Mouse (Mus musculus) forebrain, embryonic 15.5 days (tissue): ENCODE measurements around the gene Ntn3. TPM values are rescaled to one million over a fixed set of nuclear protein-coding genes. Genes with fewer than 3 reads are reported as not detected.

Experiments
- ATAC-seq: fragments of 200-750 bp; cut with Nextera tagmentation; replicated peaks from 2 replicates; pipeline ENCODE4 v1.8.0; 2017; ENCODE audit warnings: mild to moderate bottlenecking, moderate TSS enrichment, moderate library complexity
- H3K27ac ChIP-seq: fragments of 300-500 bp; sonication (generic); replicated peaks from 2 replicates; pipeline ENCODE4 v1.5.1; 2015; ENCODE audit warnings: mild to moderate bottlenecking, inconsistent platforms
- H3K27me3 ChIP-seq: fragments of 300-500 bp; sonication (generic); 2 replicates; pipeline ENCODE4 v1.6.1; 2015; ENCODE audit warnings: inconsistent platforms
- H3K36me3 ChIP-seq: fragments of 300-500 bp; sonication (generic); 2 replicates; pipeline ENCODE4 v1.6.1; 2015; ENCODE audit warnings: mild to moderate bottlenecking, inconsistent platforms
- H3K4me1 ChIP-seq: fragments of 300-500 bp; sonication (generic); 2 replicates; pipeline ENCODE4 v1.6.1; 2015; ENCODE audit warnings: inconsistent platforms
- H3K4me2 ChIP-seq: fragments of 300-500 bp; sonication (generic); replicated peaks from 2 replicates; pipeline ENCODE4 v1.6.1; 2015; ENCODE audit warnings: mild to moderate bottlenecking, inconsistent platforms
- H3K4me3 ChIP-seq: fragments of 300-500 bp; sonication (generic); 2 replicates; pipeline ENCODE4 v1.5.1; 2015; ENCODE audit warnings: mild to moderate bottlenecking, inconsistent platforms
- H3K9ac ChIP-seq: fragments of 300-500 bp; sonication (generic); replicated peaks from 2 replicates; pipeline ENCODE4 v1.6.1; 2015; ENCODE audit warnings: mild to moderate bottlenecking, inconsistent platforms
- H3K9me3 ChIP-seq: fragments of 300-500 bp; sonication (generic); 2 replicates; pipeline ENCODE4 v1.6.1; 2016; ENCODE audit warnings: inconsistent platforms
- WGBS: fragments of 180-500 bp; shearing (Covaris S2); methylation state at CpG from one replicate; pipeline ENCODE4 v1.1.7; 2015; ENCODE audit warnings: mixed read lengths; 5-methylcytosine and 5-hydroxymethylcytosine counted together
- polyA plus RNA-seq: library from polyadenylated mRNA; unstranded; fragments of >200 nt; fragmentation: Nextera tagmentation; extraction: Ambion mirVana; gene quantifications from 2 replicates; pipeline ENCODE4 v1.2.1, GENCODE M21; 2015

Gene Ntn3
- polyA plus RNA-seq, 1 experiment from 2014 or later: 5.2 TPM

DNA sequence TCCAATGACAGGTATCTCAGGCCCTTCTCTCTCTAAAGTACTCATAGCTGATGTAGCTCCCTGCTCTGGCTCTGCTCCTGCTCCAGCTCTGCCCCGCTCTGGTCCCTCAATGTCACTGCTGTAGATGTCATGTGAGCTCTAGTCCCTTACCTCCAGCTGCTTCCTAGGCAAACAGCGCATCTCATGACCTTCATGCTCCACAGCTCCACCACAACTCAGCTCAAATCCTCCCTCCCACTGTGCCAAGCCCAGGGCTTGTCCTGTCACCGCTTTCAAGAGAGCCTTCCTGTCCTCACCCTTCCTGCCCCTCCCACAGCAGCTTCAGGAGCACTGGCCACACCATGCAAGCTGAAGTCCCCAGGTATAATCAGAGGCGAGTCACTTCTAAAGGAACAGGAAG lies 9.6 kb downstream of the Ntn3 start:
- Histone ChIP-seq H3K4me3 (no peak overlapping the region), H3K4me1 (peaks cover 29% of the 10 kb centered on the region), H3K4me2 (no peak overlapping the region), H3K9ac (no peak overlapping the region), H3K27me3 (no peaks in the 10 kb centered on the region), H3K36me3 (no peaks in the 10 kb centered on the region), H3K9me3 (no peaks in the 10 kb centered on the region), H3K27ac (peak overlapping the region; percentile 74; the same call in 1 of the 2 replicates)
- WGBS: 86% methylated on average over 4 of the region's 4 CpGs
- no peak; the same call in 1 of the 2 replicates for ATAC-seq

DNA sequence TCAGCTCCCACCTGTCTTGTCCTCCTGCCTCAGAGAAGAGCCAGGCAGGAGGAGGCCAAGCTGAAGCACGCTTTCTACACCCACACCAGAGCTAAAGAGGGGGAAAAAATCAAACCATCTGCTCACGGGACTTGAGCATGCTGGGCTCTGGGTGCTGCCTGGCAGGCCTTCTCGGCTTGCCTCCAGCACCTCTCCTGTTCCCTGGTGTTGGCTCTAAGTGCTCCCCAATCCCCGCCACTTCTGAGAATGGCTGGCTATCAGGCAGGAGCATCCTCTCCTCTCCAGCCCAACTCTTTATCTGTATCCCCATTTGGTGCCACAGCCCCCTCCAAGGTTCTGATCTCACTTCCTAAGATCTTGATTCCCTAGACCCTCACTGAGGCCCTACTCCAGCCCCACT lies 10.1 kb downstream of the Ntn3 start:
- peaks cover 24% of the 10 kb centered on the region for H3K4me1 ChIP-seq
- H3K27ac ChIP-seq: peak overlapping the region; percentile 74
- no peak overlapping the region for H3K4me2 ChIP-seq
- no peaks in the 10 kb centered on the region for H3K9me3 ChIP-seq
- ATAC-seq: 0 out of 2 replicates have a peak, but pooled peaks have one; percentile 42
- H3K9ac ChIP-seq: no peak overlapping the region
- H3K36me3 ChIP-seq: no peaks in the 10 kb centered on the region
- H3K4me3 ChIP-seq: no peak overlapping the region
- 71% methylated on average over 4 of the region's 4 CpGs for WGBS
- no peaks in the 10 kb centered on the region for H3K27me3 ChIP-seq

DNA sequence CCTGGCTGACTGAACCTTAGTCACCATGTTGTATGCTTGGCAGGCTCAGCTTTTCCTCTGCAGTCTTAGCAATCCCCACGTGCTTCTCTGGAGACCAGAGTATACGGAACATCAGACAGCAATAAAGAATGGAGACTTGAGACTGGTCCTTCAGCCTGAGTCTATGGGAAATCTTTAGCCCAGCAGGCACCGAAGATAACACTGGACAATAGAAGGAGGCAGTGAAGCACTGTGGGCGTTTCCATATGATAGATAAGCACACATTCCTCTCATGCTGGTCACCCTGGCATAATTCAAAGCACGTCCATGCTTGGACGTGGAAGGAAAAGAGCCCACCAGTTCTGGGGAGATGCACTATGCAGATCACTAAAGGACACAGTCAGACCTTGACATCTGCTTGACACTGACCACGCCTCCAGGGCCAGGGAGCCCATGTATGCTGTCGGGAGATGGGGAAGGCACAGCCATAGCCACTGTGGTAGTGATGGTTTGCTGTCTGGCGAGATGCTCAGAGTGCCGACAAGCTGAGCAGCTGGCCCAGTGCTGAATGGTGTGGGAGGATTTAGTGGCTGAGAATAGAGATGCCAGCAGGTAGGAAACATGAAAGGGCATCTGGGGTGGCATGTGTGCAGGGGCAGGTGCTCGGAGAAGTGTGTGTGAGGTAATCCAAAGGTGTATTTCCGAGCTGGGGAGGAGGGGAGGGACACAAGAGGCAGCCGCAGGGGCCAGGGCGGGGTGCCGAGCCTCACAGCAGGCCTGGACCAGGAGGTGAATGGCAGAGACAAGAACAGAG lies 12.1 kb downstream of the Ntn3 start:
- Histone ChIP-seq H3K4me2 (no peak overlapping the region), H3K4me3 (no peak overlapping the region), H3K27me3 (no peaks in the 10 kb centered on the region), H3K27ac (no peak overlapping the region), H3K9ac (no peak overlapping the region), H3K36me3 (no peaks in the 10 kb centered on the region), H3K9me3 (no peaks in the 10 kb centered on the region), H3K4me1 (0 out of 2 replicates have a peak, but pooled peaks cover 8% of the 10 kb centered on the region)
- ATAC-seq: no peak
- 70% methylated on average over 15 of the region's 15 CpGs for WGBS

DNA sequence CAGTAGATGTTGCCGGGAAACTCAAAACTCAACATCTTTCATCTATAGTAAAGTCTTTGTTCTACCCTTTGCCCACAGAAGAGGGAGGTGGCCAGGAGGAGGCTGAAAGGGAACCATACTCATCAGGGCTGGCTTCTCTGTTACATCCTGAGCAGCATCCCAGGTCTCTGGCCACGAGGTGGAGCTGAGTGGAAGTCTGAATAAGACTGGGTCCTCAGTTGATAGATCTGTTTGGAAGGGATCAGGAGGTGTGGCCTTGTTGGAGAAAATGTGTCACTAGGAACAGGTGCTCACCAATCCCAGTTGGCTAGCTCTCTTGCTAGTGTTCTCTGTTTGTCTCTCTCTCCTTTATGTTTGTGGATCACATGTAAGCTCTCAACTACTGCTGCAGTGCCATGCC lies 14.0 kb downstream of the Ntn3 start:
- no peak for ATAC-seq
- Histone ChIP-seq H3K36me3 (no peaks in the 10 kb centered on the region), H3K27ac (no peak overlapping the region), H3K9ac (no peak overlapping the region), H3K4me1 (0 out of 2 replicates have a peak, but pooled peaks cover under 1% of the 10 kb centered on the region), H3K27me3 (no peaks in the 10 kb centered on the region), H3K4me2 (no peak overlapping the region), H3K4me3 (no peak overlapping the region), H3K9me3 (no peaks in the 10 kb centered on the region)
- whole genome bisulfite sequencing: 68% methylated on average over 2 of the region's 2 CpGs

DNA sequence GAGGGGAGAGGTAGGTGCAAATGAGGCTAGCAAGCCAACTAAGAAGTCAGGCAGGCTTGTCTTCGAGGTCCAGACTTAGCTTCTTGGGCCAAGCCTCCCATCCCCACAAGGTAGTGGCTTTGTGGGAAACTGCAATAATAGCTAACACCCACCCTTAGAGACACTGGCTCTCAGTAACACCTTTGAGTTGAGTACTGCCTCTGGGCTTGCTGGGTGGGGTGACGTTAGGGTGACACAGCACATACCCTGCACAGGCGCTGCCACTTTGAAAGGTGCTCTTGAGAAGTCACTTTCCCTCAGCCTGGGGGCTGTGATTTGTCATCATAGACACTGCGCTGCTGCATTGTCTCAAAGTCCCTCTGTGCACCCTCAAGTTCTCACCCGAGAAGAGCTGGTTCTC lies 15.6 kb downstream of the Ntn3 start:
- ATAC-seq: no peak
- Histone ChIP-seq H3K36me3 (no peaks in the 10 kb centered on the region), H3K9ac (no peak overlapping the region), H3K27me3 (no peaks in the 10 kb centered on the region), H3K4me1 (no peaks in the 10 kb centered on the region), H3K9me3 (no peaks in the 10 kb centered on the region), H3K4me2 (no peak overlapping the region), H3K27ac (no peak overlapping the region), H3K4me3 (no peak overlapping the region)
- WGBS: 87% methylated on average over 5 of the region's 5 CpGs

DNA sequence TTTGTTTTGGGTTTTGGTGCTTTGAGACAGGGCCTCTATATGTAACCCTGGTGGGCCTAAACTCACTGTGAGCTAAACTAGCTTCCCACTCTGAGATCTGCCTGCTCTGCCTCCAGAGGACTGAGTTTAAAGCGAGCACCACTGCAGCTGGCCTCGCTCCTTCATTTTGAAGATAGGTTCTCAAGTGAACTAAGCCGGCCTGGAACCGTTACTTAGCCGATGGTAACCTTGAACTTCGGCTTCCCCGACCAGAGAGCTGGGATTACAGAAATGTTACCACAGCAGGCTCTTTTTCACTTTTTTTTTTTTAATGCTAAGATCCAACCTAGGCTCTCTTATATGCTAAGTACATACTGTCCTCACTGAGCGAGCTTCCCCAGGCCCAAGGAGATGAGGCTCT lies 16.1 kb downstream of the Ntn3 start:
- Histone ChIP-seq H3K36me3 (no peaks in the 10 kb centered on the region), H3K27ac (no peak overlapping the region), H3K4me1 (no peaks in the 10 kb centered on the region), H3K9ac (no peak overlapping the region), H3K27me3 (no peaks in the 10 kb centered on the region), H3K4me2 (no peak overlapping the region), H3K4me3 (no peak overlapping the region), H3K9me3 (no peaks in the 10 kb centered on the region)
- ATAC-seq: no peak
- 87% methylated on average over 8 of the region's 8 CpGs for WGBS

DNA sequence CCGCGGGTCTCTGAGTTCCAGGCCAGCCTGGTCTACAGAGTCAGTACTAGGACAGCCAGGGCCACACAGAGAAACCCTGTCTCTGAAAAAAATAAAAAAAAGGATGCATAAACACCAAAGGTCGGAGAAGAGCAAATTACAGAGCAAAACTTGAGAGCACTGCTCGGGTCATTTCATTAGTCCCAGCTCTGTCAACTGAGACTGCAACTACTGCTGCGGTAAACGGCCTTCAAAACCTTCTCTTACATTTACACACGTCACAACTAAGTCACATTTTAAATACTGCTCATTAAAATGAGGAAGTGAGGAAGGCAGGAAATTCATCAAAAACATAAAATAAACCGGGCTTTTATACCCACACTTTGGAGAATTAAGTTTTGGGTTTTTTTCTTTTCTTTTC lies 16.5 kb downstream of the Ntn3 start:
- H3K4me1 ChIP-seq: no peaks in the 10 kb centered on the region
- 82% methylated on average over 8 of the region's 8 CpGs for WGBS
- H3K9me3 ChIP-seq: no peaks in the 10 kb centered on the region
- no peaks in the 10 kb centered on the region for H3K36me3 ChIP-seq
- no peaks in the 10 kb centered on the region for H3K27me3 ChIP-seq
- no peak overlapping the region for H3K9ac ChIP-seq
- ATAC-seq: no peak
- no peak overlapping the region for H3K4me2 ChIP-seq
- H3K27ac ChIP-seq: no peak overlapping the region
- H3K4me3 ChIP-seq: no peak overlapping the region

DNA sequence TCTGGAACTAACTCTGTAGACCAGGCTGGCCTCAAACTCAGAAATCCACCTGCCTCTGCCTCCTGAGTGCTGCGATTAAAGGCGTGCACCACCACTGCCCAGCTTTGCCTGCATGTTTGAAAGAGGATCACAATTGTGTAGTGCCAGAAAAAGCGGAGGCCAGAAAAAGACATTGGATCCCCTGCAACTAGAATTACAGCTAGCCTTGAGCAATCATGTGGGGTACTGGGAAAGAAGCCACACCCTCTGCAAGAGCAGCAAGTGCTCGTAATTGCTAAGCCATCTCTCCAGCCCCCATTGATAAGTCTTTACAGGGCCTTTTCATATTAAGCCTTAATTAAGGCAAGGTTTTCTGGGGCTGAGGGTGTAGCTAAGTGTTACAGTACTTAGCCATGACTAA lies 17.9 kb downstream of the Ntn3 start:
- whole genome bisulfite sequencing: 63% methylated on average over 4 of the region's 4 CpGs
- Histone ChIP-seq H3K4me1 (no peaks in the 10 kb centered on the region), H3K27me3 (no peaks in the 10 kb centered on the region), H3K9me3 (no peaks in the 10 kb centered on the region), H3K4me3 (no peak overlapping the region), H3K9ac (no peak overlapping the region), H3K27ac (no peak overlapping the region), H3K4me2 (no peak overlapping the region), H3K36me3 (no peaks in the 10 kb centered on the region)
- ATAC-seq: no peak

DNA sequence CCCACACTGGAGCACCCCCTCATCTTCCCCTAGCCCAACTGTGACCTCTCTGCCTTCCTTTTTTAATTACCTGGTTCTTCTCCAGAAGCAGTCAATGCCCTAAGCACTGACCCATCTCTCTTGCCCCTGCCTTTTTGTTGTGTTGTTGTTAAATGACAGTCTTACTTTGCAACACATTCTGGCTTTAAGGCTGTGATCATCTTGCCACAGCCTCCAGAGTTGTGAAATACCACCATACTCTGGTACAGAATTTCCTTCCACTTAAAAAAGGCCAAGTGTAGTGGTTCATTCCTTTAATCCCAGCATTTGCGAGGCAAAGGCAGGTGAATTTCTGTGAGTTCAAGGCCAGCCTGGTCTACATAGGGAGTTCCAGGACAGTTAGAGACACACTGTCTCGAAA lies 18.4 kb downstream of the Ntn3 start:
- 0 out of 2 replicates have a peak, but pooled peaks cover 2% of the 10 kb centered on the region for H3K36me3 ChIP-seq
- no peak overlapping the region for H3K4me2 ChIP-seq
- no peak for ATAC-seq
- no peaks in the 10 kb centered on the region for H3K4me1 ChIP-seq
- no peak overlapping the region for H3K9ac ChIP-seq
- H3K27me3 ChIP-seq: no peaks in the 10 kb centered on the region
- H3K27ac ChIP-seq: no peak overlapping the region
- no peak overlapping the region for H3K4me3 ChIP-seq
- 83% methylated on average over 2 of the region's 2 CpGs for WGBS
- H3K9me3 ChIP-seq: no peaks in the 10 kb centered on the region

DNA sequence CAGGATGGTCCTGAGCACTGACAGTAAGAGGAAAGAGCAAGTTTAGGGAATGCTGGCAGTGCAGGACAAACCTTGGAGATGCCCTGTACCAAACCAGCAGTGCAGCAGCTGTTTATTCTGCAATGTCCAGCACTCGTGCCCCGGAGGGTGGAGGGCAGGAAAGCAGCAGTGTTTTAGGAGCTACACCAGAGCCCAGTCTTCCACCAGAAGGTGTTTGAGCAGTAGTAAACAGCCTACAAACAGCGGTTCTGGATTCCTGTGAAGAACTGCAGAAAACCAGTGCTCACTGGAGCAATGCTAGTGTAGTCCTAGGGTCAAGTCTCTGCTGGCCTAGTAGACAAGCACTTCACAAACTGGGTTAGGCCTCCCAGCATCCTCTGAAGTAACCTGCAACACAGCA lies 35.1 kb downstream of the Ntn3 start:
- Histone ChIP-seq H3K27ac (no peak overlapping the region), H3K4me1 (peaks cover 10% of the 10 kb centered on the region), H3K4me2 (no peak overlapping the region), H3K4me3 (no peak overlapping the region), H3K9ac (no peak overlapping the region), H3K36me3 (no peaks in the 10 kb centered on the region), H3K9me3 (no peaks in the 10 kb centered on the region), H3K27me3 (no peaks in the 10 kb centered on the region)
- ATAC-seq: no peak
- 83% methylated on average over 3 of the region's 3 CpGs for WGBS

DNA sequence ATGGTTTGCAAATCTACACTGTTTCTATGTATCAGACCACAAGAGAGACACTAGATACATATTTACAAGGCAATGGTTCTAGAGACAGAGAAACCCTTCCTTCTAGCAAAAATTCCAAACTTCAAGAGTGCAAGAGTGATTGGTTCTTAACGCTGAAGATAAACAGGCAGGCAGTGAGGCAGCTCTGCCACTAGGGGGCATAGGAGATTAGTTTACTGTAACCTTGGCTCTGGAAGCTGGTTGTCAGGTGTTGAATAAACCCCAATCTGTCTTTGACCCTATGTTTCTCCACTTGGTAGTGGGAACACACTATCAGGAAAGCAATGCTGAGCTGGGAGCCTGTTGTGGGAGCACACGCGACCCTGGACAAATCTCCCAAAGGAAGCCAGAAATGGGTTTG lies 35.9 kb downstream of the Ntn3 start:
- no peaks in the 10 kb centered on the region for H3K9me3 ChIP-seq
- no peak overlapping the region for H3K9ac ChIP-seq
- no peaks in the 10 kb centered on the region for H3K36me3 ChIP-seq
- peaks cover 13% of the 10 kb centered on the region for H3K4me1 ChIP-seq
- ATAC-seq: no peak
- H3K4me3 ChIP-seq: no peak overlapping the region
- no peak overlapping the region for H3K27ac ChIP-seq
- no peak overlapping the region for H3K4me2 ChIP-seq
- 5% methylated on average over 3 of the region's 3 CpGs for WGBS
- H3K27me3 ChIP-seq: no peaks in the 10 kb centered on the region

DNA sequence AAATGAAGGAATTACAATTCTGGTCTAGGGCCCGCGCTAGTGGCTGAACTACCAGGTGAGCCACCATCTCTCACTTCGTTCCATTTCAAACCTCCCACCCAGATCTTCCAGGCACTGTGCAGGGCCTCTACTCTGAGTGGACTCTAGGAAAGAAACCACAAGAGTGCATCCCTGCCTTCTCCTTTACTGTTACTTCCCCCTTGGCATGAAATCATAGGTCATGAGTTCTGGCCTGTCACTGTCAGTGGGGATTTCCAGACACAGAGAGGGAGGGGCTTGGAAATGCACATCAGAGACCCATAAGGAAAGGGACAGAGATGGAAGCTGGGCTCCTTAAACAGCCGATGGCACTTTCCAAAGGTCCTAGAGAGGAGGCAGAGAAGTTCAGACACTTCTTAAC lies 37.6 kb downstream of the Ntn3 start:
- Histone ChIP-seq H3K27me3 (no peaks in the 10 kb centered on the region), H3K27ac (no peak overlapping the region), H3K4me2 (no peak overlapping the region), H3K4me1 (peaks cover 30% of the 10 kb centered on the region), H3K9ac (no peak overlapping the region), H3K36me3 (peaks cover 6% of the 10 kb centered on the region; the same call in 1 of the 2 replicates), H3K9me3 (no peaks in the 10 kb centered on the region), H3K4me3 (no peak overlapping the region)
- no peak for ATAC-seq
- 82% methylated on average over 4 of the region's 4 CpGs for WGBS

DNA sequence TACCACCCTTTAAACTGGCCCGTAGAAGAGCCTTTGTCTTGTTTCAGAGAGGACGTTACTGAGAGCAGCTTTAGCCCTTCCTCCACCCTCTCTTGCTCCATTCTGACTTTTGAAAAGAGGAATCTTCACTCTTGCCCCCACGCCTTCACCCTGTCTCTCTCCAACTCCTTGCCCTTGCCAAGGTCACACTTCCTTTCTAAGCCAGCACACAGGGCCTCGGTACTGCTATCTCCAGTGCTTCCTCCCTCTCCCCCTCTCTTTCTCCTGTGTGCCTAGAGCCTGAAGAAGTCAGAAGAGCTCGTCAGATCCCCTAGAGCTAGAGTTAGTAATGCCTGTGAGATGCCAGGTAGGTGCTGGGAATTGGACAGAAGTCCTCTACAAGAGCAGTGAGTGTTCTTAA lies 38.6 kb downstream of the Ntn3 start:
- H3K4me2 ChIP-seq: no peak overlapping the region

More for the DNA sequence above, 38.6 kb downstream of the Ntn3 start:
- Histone ChIP-seq H3K9ac (no peak overlapping the region), H3K27ac (no peak overlapping the region), H3K4me1 (peaks cover 33% of the 10 kb centered on the region), H3K4me3 (no peak overlapping the region), H3K9me3 (no peaks in the 10 kb centered on the region), H3K27me3 (no peaks in the 10 kb centered on the region), H3K36me3 (peaks cover 10% of the 10 kb centered on the region; the same call in 1 of the 2 replicates)
- WGBS: 77% methylated on average over 5 of the region's 5 CpGs
- no peak for ATAC-seq
